Mouse (Mus musculus) heart, adult 11 months (tissue): ENCODE data around the gene Alpl.
A peak's percentile ranks its signal among the peaks of the same experiment; 100 is the strongest.

Experiments
- DNase-seq: peaks from one replicate; pipeline ENCODE4 v3.0.0; 2022

Gene Alpl

DNA sequence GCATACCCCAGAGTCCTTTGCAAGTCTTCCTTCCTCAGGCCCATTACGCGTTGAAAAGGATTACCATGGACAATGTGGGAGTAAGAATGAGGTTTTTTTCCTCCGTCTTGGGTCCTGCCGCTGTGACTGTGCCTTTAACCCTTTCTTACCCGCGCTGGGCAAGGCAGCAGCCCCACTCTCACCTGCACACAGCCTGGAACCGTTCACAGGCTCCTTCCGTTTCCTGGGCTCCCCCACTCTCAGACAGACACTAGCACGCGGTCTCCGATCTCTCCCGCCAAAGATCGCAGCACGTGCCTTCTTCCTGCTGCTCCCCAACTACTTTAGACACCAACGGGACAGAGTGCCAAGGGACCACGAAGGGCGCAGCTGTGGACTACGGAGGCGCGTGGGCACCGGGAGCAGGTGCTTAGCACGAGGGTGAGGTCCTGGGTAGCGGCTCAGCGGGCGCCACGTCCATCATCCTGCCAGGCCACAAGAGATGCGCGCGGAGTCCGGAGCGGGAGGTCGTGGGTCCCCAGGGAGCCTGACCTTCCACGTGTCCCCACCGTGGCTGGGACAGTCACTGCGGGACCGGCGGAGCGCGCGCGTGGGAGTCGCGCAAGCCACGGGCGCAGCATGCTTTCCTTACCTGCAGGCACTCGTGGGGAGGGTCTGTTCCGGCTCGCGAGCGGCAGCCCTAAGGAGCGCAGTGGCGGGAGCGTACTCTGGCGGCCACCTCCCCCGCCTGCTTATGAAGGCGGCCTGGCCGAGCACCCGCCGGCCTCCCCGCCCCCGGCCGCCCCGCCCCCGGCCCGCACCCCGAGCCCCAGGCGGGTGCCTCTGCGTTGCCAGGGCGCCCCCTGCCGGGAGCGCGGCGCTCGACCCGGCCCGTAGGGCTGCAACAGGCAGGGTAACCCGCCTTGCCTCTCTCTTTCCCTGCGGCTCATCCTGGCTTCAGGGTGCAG is at the start of gene Alpl:
Gene Alpl (minus strand): TSS at position 774 of the 947 bp plus-strand sequence.
- DNase-seq, result peak; percentile 95

DNA sequence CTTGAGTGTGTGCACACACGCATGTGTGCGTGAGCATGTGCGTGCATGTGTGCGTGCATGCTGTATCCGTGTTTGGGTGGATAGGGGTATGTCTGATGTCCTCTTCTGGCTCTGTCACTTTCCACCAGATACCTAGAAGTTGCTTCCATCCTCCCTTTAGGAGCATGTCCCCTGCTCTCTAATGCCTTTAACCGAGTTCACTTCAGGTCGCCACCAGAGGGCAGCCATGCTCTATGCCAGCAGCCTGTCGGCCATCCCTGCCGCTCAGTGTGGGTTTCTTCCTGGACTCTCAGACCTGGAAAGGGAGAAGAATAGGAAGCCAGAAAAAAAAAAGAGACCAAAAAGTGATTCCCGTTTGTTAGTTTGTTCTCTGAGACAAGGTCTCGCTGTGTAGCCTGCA is 48.5 kb upstream of the Alpl start:
- DNase-seq, result peak; percentile 91

DNA sequence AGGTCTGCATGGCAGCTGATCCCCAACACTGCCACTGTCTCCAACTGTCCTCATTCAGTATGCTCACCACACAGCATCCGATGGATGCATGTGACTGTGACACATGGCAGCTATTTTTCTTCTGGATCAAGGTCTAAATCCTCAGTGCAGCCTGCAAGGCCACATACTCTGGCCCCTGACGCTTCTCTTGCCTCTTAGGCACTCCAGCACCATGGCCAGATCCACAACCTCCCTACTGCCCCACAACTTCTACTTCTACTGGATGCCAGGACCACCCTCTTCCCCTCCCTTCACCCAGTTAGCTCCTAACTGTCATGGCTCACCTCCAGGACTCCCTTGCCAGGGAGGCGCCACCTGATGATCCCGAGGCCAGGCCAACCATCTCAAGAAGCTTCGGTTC is 43.3 kb upstream of the Alpl start:
- DNase-seq, result peak; percentile 76

DNA sequence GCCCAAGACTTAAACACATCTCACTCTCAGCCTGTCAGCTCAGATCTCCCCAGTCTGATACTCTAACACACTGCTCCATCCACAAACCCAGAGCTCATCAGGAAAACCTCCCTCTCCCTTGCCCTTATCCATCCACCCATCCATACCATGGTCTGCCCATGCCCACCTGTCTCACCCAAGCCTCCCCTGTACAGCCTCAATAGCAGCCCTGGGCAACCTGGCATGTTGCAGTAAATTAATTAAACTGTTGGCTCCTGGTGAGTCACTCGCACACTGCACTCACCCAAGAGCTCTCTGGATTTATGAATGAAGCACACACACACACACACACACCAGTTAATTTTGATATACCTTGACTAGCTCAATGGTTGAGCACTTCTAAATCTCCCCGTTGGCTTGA is 42.6 kb upstream of the Alpl start:
- DNase-seq, result peak; percentile 85

DNA sequence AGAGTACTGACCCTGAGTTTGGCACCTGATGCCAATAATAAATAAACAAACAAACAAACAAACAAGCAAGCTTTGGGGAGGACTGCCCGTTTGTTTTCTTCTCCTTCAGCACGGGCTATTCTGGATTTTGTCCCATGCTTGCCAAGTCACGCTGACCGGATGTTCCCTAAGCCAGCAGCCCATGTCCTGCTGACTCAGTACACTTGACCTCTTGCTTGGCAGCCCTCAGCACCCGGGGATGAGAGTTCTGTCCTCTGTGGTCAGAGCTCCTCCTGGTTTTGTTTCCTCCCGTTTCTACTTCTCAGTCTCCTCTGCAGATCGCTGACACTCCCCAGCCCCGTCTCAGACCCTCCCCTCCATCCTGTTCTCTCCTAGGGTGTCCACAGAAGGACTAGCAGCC is 41.6 kb upstream of the Alpl start:
- peak; percentile 99 for DNase-seq

DNA sequence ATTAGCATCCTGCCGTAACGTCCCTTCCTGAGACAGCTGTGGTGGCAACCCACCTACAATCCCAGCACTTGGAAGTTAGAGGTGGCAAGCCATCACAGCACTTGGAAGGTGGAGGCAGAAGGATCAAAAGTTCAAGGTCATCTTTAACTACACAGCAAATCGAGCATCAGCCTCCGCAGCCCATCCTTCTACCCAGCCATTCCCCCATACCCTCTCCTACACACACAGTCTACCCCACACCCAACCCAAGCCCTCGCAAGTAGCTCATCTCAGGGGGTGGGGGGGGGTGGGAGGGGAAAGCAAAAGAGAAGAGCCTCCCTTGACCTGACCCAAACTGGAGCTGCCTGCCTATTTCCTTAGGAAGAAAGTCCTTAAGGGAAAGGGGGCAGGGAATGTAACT is 40.6 kb upstream of the Alpl start:
- DNase-seq, result peak; percentile 91

DNA sequence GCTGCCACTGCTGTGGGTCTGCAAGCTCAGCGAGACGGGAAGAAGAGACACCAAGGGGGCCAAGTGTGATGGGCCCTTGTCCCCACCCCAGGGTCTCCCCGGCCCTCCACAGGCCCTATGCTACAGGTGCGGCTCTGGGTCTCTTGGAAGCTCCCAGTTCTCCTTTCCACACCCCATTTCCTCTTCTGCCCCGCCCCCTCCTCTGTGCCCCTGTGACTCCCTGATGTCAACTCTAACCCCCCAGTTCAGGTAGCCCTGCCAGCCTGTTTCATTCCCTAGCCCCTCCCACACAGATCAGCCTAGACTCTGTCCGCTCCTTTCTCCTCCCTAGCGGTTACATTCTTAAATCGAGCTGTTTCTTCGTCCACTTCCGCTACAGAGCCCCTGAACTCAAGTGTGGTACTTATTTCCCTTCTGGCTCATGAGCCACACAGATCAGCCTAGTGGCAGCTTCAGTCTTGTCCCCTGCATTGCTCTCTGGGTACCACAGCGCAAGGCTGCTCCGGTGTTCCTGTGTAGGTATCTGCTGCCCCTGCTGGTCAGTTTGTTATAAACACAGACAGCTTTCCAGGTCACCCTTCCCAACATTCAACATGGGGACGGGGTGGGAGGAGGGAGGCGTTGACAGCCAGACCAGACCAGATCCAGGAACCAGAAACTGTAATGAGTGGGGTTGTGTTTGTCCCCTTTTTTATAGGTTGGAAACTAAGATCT is 39.6 kb upstream of the Alpl start:
- peak; percentile 98 for DNase-seq

DNA sequence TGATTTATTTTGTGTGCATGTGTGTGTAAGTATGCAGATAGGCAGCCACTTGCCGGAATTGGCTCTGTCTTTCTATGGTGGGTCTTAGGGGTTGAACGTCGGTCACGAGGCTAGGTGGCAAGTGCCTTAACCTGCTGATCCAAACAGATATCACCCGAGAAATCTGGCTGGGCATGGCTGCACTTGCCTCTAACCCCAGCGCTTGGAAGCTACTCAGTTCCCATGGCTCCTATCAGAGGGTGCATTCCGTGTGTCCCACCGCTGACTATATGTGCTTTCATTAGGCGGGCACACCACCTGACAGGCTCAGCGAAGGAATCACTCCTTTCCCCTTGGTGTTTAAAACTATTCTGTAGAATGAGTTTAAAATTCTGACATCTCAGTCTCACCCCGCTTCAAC is 35.4 kb upstream of the Alpl start:
- DNase-seq, result peak; percentile 74

DNA sequence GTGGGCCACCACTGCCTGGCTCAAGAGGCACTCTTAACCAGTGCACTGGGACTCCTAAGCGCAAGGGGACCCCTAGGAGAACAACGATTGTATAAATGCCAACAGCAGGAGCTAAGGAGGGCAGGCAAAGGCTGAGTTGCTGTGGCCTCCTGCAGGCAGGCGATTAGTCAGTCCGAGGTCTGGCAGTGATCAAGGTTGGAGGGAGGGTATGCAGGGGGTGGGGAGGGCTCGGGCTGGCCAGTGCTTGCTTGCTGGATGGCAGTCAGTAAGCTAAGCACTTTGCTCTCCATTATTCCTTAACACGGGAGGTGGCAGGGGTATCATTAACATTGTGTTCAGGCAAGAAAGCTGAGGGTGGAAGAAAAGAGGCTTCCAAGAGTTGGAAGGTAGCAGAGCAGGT is 34.2 kb upstream of the Alpl start:
- no peak for DNase-seq

DNA sequence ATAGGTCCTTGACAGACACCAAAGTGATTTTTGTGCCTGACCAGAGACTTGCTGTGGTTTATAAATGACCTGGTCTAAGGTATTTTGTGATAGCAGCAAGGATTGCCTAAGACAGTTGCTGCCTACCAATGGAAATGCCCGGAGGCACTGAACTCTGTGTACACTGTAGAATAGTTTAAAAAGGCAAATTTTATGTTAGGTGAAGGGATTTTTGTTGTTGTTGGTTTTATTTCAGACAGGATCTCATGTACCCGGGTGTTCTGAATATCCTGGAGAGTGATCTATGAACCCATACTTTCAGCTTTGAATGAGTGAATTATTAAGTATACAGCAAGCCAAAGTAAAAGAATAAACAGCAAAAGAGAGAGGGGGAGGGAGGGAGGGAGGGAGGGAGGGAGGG is 28.7 kb upstream of the Alpl start:
- no peak for DNase-seq

DNA sequence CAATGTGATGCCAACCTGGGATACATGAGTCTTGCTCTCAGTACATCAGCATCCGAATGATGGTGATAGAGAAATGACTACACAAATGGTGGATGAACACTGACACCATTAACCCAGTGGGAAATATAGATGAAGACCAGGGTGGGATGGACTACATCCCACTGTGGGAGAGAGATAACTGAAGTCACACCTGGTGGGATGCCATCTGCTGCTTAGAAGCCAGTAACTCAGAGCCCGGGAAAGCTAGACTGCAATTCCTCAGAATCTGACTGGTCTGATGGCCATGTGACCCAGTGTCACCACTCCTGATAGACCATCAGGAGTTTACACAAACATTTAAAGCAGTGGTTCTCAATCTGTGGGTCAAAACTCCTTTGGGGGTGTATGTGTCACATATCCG is 27.4 kb upstream of the Alpl start:
- DNase-seq, result no peak

DNA sequence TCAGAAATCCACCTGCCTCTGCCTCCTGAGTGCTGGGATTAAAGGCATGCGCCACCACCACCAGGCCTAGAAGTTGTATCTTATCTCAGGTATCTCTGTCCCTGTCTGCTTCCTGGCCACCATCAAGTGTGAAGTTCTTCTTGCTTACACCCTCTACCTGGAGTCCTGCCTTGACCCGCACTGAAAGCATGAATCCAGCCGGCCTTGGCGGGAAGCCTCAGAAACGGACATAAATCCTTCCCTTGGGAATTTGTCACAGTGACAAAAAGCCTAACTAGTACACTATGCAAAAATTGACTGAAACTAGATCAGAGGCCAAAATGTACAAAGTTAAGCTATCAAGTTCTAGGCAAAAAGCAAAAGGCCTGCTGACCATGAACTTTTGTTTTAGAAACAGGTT is 26.4 kb upstream of the Alpl start:
- no peak for DNase-seq

DNA sequence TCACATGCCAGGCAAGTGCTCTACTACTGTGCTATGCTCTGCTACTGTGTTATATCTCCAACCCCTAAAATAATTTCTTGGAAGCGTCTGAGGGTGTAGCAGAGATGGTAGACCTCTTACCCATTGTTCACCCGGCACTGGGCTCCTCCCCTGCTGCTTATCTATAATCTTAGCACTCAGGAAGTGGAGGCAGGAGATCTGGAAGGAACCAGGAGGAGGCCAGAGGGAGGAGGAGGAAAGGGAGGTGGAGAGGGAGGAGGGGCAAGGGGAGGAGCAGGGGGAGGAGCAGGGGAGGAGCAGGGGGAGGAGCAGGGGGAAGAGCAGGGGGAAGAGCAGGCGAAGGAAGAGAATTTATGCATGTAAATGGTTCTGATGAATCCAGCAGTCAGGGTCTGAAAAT is 24.5 kb upstream of the Alpl start:
- DNase-seq, result peak; percentile 97

DNA sequence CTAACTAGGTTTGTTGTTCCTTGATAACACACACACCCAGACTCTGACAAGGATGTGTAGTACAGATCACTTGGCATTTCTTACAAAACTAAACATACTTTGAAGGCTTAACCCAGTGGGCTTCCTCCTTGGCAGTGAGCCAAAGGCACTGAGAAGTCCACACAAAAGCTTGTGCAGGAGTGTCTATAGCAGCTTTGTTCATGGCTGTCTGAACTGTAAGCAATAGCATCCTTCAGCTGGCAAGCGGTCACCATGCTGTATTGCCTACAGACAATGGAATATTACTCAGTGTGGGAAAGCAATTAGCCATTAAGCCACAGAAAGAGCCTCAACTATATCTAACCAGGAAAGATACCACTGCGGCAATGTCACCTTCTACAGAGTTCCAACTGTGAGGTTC is 23.3 kb upstream of the Alpl start:
- no peak for DNase-seq

DNA sequence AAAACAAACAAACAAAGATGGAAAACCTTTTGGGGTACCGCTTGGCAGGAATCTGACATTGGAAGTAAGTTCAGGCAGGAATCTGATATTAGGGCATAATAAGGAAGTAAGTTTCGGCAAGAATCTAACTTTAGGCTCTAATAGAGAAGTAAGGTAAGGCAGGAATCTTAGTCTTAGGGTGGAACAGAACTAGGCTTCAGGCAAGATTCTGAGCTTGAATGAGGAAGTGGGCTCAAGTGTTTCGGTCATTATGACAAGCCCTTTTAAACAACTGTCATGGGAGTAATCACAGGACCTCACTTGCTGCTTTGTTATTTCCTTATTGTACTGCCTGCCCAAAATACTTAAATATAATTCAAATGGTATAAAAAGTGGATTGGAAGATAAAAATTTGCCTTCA is 22.2 kb upstream of the Alpl start:
- no peak for DNase-seq

DNA sequence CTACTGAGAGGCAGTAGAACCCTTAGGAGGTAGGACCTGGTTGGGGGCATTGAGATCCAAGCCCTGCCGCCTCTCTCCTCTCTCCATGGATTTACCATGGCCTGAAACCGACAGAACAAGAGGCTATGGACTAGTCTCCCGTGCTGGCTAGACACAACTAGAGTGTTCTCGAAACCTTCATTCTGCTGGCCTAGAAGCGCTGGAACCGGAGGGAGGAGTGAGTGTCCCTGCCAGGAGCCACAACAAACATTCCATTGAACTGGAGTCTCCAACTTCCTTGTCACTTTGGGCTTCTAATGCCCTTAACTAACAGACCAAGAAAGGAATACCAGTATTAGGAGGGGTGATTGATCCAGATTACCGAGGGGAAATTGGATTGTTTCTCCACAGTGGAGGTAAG is 20.0 kb upstream of the Alpl start:
- DNase-seq, result peak; percentile 92

DNA sequence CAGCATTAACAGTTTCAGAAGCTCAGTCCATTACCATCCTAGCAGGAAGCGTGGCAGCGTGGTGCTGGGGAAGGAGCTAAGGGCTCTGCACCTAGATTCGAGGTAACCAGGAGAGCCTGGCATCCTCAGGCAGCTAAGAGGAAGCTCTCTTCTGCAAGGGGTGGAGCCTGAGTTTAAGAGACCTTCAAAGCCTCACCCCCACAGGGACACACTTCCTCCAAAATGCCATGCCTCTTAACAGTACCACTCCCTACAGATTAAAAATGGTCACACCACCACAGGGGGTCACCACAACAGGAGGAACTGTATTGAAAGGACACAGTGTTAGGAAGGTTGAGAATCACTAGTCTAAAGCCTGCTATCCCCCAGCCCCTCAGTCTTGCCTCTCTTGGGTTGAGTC is 19.3 kb upstream of the Alpl start:
- DNase-seq, result no peak

DNA sequence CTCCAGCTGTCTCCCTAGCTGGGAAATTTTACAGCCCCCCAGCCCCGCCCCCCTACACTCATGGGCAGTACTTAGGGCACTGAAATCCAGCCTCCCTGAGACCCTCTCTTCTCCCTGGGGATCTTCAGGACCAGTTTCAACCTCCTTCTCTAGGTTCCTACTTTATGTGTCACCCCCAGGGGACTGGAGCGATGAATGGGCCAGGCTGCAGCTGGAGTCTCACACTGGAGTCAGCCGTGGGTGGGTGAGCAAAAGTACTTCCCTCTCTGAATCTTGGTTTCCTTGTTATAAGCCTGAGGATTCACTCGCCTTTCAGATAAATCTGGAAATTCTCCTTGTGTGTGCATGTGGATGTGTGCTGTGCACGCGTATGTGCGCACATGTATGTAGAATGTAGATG is 18.0 kb upstream of the Alpl start:
- DNase-seq, result peak; percentile 94

DNA sequence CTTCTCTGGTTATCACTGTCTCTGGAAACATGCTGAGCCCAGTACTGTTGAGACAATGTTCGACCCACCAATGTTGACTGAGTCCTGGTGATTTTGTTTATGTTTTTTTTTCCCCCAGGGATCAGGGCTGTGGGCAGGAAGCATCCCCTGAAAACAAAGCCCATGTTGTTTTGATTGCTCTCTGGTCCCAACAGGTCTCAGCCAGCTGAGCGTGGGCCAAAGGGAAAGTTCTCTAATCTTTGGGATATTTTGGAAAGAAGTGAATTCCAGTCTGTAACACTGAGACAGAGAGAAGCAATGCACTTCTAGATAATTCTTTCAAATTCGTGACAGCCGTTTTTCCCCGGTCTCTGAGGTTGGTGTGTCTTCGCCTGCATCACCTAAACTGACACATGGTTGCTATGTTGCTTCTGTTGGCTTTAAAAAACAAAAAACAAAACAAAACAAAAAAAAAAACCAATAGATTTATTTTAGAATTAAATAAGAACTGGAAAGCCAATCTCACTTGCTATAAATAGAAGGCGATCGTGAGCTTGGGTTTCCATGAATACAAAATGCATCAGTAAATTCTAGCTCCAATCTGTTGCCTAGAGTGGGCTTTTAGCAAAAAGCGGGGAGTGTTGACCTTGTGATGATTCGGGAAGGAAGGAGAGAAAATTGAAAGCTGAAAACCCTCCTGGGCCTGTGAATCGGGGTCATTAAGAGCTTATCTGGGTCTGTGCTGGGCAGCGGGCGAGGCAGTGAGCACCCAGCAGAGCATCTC is 16.9 kb upstream of the Alpl start:
- DNase-seq, result peak; percentile 97

DNA sequence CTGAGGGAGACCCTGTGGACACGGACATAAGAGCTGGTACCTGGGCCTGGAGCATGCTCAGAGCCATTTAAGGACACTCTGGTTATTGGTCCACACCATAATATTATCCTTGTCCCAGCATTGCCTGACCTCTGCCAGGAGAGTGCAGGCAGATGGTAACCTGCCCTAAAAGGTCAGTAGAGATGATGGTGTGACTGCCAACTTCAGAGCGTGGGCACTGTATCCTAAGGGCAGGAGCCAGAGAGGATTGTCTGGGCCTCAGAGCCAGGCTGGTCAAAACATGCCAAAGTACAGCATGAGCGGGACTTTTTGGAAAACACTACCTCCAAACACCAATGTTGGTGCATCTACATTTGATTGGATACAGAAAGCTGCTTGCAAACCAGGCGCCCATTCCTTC is 13.8 kb upstream of the Alpl start:
- DNase-seq, result no peak

DNA sequence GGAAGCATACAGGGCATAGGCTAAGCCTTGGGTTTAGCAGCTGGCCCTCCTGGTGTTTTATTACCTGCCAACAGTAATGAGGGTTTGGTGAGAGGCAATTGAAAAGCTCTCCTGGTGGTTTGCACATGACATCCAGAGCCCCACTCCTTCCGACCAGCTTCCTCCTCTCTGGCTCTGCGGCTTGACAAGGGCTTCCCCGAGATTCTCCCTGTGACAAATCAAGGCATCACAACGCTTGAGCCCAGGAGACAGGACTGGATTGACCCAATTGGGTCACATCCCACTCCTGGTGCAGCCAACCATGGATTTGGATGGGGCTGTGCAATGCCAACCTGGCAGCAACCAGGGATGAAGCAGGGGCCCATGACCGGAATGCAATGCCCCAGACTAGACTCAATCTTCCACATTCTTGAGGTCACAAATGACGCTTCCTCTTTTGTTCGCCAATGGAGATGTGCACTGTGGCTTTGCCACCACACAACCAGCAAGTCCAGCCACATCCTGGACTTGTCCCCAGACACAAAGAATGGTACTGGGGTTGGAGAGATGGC is 11.2 kb upstream of the Alpl start:
- no peak for DNase-seq

DNA sequence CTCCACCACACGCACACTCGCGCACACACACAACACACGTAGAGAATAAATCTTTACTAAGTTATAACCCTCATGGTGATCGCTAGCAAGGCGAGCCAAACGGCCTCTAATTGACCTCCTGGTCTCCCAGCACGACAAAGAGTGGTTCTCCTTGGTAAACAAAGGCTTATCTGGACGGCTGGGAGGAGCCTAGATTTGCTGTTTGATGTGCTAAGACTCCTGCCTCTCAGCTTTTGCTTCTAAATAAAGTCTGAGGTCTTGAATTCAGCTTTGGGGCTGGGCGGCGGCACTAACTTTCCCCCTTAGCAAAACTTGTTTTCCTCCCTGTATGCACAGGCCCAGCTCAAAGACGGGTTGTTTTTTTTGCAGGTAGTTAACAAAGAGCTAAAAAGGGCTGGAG is 5.0 kb upstream of the Alpl start:
- peak; percentile 94 for DNase-seq

DNA sequence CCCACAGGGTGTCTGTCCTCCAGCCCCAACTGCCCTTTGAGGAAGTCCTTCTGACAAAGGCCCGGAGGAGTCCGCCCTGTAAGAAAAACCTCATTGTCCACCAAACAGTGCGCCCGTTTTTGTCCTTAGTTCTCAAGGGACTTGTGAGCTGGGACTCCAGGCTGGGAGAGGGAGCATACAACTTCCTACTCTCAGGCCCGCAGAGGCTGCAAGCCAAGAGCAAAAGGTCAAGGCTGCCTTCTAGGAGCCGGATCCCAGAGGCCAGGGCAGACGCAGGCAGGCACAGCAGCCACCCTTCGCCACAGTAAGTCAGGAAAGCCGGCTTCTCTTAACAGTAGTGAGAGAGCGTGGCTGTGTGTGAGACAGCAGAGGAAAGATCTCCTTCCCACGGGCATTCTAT is 4.1 kb upstream of the Alpl start:
- peak; percentile 97 for DNase-seq
